Mouse (Mus musculus): ENCODE measurements at regions not wholly inside any gene's neighbourhood (a gene's known extent, or its start where the extent isn't known, plus 50 kb on each side); places are given as distances from the start of the nearest gene placed in this dataset.

- H3K4me3 ChIP-seq, result no peak overlapping the region
- peaks cover 15% of the 10 kb centered on the region; the same call in 1 of the 2 replicates for H3K4me1 ChIP-seq
- H3K4me2 ChIP-seq (replicated peaks), result no peak overlapping the region
- no peak overlapping the region for H3K27ac ChIP-seq
- 96% methylated on average over 5 of the region's 5 CpGs for WGBS
- H3K36me3 ChIP-seq, result no peaks in the 10 kb centered on the region
- H3K9me3 ChIP-seq, result no peaks in the 10 kb centered on the region
- no peak for ATAC-seq (ENCODE audit: low FRiP score, low read depth)
- H3K27me3 ChIP-seq (replicated peaks), result no peaks in the 10 kb centered on the region
- H3K9ac ChIP-seq, result no peak overlapping the region
Observed at GRCm38 (mm10) chr1:35813625-35814024, 254.6 kb upstream of the Hs6st1 start.

- no peak overlapping the region for H3K9ac ChIP-seq
- no peak overlapping the region for H3K4me2 ChIP-seq (replicated peaks)
- H3K4me1 ChIP-seq, result peaks cover 15% of the 10 kb centered on the region; the same call in 1 of the 2 replicates
- 70% methylated on average over 9 of the region's 9 CpGs for WGBS
- no peak overlapping the region for H3K4me3 ChIP-seq
- H3K9me3 ChIP-seq, result no peaks in the 10 kb centered on the region
- ATAC-seq (ENCODE audit: low FRiP score, low read depth), result no peak
- no peaks in the 10 kb centered on the region for H3K27me3 ChIP-seq (replicated peaks)
- H3K27ac ChIP-seq, result no peak overlapping the region
- no peaks in the 10 kb centered on the region for H3K36me3 ChIP-seq
Observed at GRCm38 (mm10) chr1:35814207-35814606, 254.0 kb upstream of the Hs6st1 start.

- WGBS, result 85% methylated on average over 3 of the region's 3 CpGs
- H3K4me3 ChIP-seq, result no peak overlapping the region
Observed at GRCm38 (mm10) chr1:35814751-35815150, 253.4 kb upstream of the Hs6st1 start.

GRCm38 (mm10) chr1:35821791-35822190 is 246.4 kb upstream of the Hs6st1 start:
- Histone ChIP-seq H3K4me3 (no peak overlapping the region), H3K4me1 (no peaks in the 10 kb centered on the region), H3K27me3 (replicated peaks) (no peaks in the 10 kb centered on the region), H3K9ac (no peak overlapping the region), H3K36me3 (no peaks in the 10 kb centered on the region), H3K4me2 (replicated peaks) (no peak overlapping the region), H3K9me3 (no peaks in the 10 kb centered on the region), H3K27ac (no peak overlapping the region)
- no peak for ATAC-seq (ENCODE audit: low FRiP score, low read depth)
- 94% methylated on average over 6 of the region's 6 CpGs for WGBS

More at GRCm38 (mm10) chr1:35814751-35815150, 253.4 kb upstream of the Hs6st1 start:
- Histone ChIP-seq H3K27ac (no peak overlapping the region), H3K9me3 (no peaks in the 10 kb centered on the region), H3K36me3 (no peaks in the 10 kb centered on the region), H3K9ac (no peak overlapping the region), H3K27me3 (replicated peaks) (no peaks in the 10 kb centered on the region), H3K4me2 (replicated peaks) (no peak overlapping the region), H3K4me1 (peaks cover 15% of the 10 kb centered on the region; the same call in 1 of the 2 replicates)
- ATAC-seq (ENCODE audit: low FRiP score, low read depth), result no peak

GRCm38 (mm10) chr1:35822376-35823202 is 245.6 kb upstream of the Hs6st1 start:
- no peak overlapping the region for H3K4me3 ChIP-seq
- no peaks in the 10 kb centered on the region for H3K27me3 ChIP-seq (replicated peaks)
- H3K27ac ChIP-seq, result no peak overlapping the region
- 50% methylated on average over 19 of the region's 19 CpGs for WGBS
- peak; percentile 37; the same call in 1 of the 2 replicates for ATAC-seq (ENCODE audit: low FRiP score, low read depth)
- no peak overlapping the region for H3K9ac ChIP-seq
- H3K4me1 ChIP-seq, result no peaks in the 10 kb centered on the region
- no peak overlapping the region for H3K4me2 ChIP-seq (replicated peaks)
- no peaks in the 10 kb centered on the region for H3K36me3 ChIP-seq
- H3K9me3 ChIP-seq, result no peaks in the 10 kb centered on the region

- H3K36me3 ChIP-seq, result no peaks in the 10 kb centered on the region
- 91% methylated on average over 4 of the region's 4 CpGs for WGBS
Observed at GRCm38 (mm10) chr1:35823496-35823895, 244.7 kb upstream of the Hs6st1 start.

GRCm38 (mm10) chr1:35823981-35824880 is 244.0 kb upstream of the Hs6st1 start:
- Histone ChIP-seq H3K36me3 (no peaks in the 10 kb centered on the region), H3K9me3 (no peaks in the 10 kb centered on the region), H3K4me3 (no peak overlapping the region), H3K27ac (no peak overlapping the region), H3K27me3 (replicated peaks) (no peaks in the 10 kb centered on the region), H3K9ac (no peak overlapping the region), H3K4me1 (no peaks in the 10 kb centered on the region), H3K4me2 (replicated peaks) (no peak overlapping the region)
- WGBS, result 64% methylated on average over 24 of the region's 24 CpGs
- ATAC-seq (ENCODE audit: low FRiP score, low read depth), result no peak

More at GRCm38 (mm10) chr1:35823496-35823895, 244.7 kb upstream of the Hs6st1 start:
- Histone ChIP-seq H3K9me3 (no peaks in the 10 kb centered on the region), H3K4me3 (no peak overlapping the region), H3K4me1 (no peaks in the 10 kb centered on the region), H3K4me2 (replicated peaks) (no peak overlapping the region), H3K27me3 (replicated peaks) (no peaks in the 10 kb centered on the region), H3K27ac (no peak overlapping the region), H3K9ac (no peak overlapping the region)
- ATAC-seq (ENCODE audit: low FRiP score, low read depth), result no peak

- H3K4me2 ChIP-seq (replicated peaks), result no peak overlapping the region
- no peaks in the 10 kb centered on the region for H3K9me3 ChIP-seq
- WGBS, result 78% methylated on average over 10 of the region's 10 CpGs
- H3K27ac ChIP-seq, result no peak overlapping the region
- H3K27me3 ChIP-seq (replicated peaks), result no peaks in the 10 kb centered on the region
- ATAC-seq (ENCODE audit: low FRiP score, low read depth), result no peak
- H3K9ac ChIP-seq, result no peak overlapping the region
- no peaks in the 10 kb centered on the region for H3K4me1 ChIP-seq
- H3K4me3 ChIP-seq, result no peak overlapping the region
- no peaks in the 10 kb centered on the region for H3K36me3 ChIP-seq
Observed at GRCm38 (mm10) chr1:35825531-35825966, 242.7 kb upstream of the Hs6st1 start.

GRCm38 (mm10) chr1:35826575-35827114 is 241.6 kb upstream of the Hs6st1 start:
- H3K36me3 ChIP-seq, result no peaks in the 10 kb centered on the region
- no peaks in the 10 kb centered on the region for H3K9me3 ChIP-seq
- no peak for ATAC-seq (ENCODE audit: low FRiP score, low read depth)
- no peaks in the 10 kb centered on the region for H3K4me1 ChIP-seq
- H3K4me2 ChIP-seq (replicated peaks), result no peak overlapping the region
- H3K27me3 ChIP-seq (replicated peaks), result no peaks in the 10 kb centered on the region
- WGBS, result 93% methylated on average over 7 of the region's 7 CpGs
- no peak overlapping the region for H3K9ac ChIP-seq
- H3K4me3 ChIP-seq, result no peak overlapping the region
- H3K27ac ChIP-seq, result no peak overlapping the region

- WGBS, result 78% methylated on average over 3 of the region's 3 CpGs
Observed at GRCm38 (mm10) chr1:35827471-35827870, 240.7 kb upstream of the Hs6st1 start.

GRCm38 (mm10) chr1:35834180-35834579 is 234.0 kb upstream of the Hs6st1 start:
- WGBS, result 85% methylated on average over 7 of the region's 7 CpGs
- H3K4me3 ChIP-seq, result no peak overlapping the region
- H3K9me3 ChIP-seq, result no peaks in the 10 kb centered on the region
- no peaks in the 10 kb centered on the region for H3K4me1 ChIP-seq
- H3K36me3 ChIP-seq, result no peaks in the 10 kb centered on the region
- no peak overlapping the region for H3K4me2 ChIP-seq (replicated peaks)
- no peak overlapping the region for H3K27ac ChIP-seq
- no peaks in the 10 kb centered on the region for H3K27me3 ChIP-seq (replicated peaks)
- no peak overlapping the region for H3K9ac ChIP-seq
- no peak for ATAC-seq (ENCODE audit: low FRiP score, low read depth)

More at GRCm38 (mm10) chr1:35827471-35827870, 240.7 kb upstream of the Hs6st1 start:
- Histone ChIP-seq H3K36me3 (no peaks in the 10 kb centered on the region), H3K27ac (no peak overlapping the region), H3K4me3 (no peak overlapping the region), H3K9me3 (no peaks in the 10 kb centered on the region), H3K4me1 (no peaks in the 10 kb centered on the region), H3K27me3 (replicated peaks) (no peaks in the 10 kb centered on the region), H3K9ac (no peak overlapping the region), H3K4me2 (replicated peaks) (no peak overlapping the region)
- ATAC-seq (ENCODE audit: low FRiP score, low read depth), result no peak

- Histone ChIP-seq H3K9me3 (peaks cover 3% of the 10 kb centered on the region; the same call in 1 of the 2 replicates), H3K27me3 (replicated peaks) (no peaks in the 10 kb centered on the region), H3K4me3 (no peak overlapping the region), H3K9ac (no peak overlapping the region), H3K36me3 (no peaks in the 10 kb centered on the region), H3K4me1 (no peaks in the 10 kb centered on the region), H3K27ac (no peak overlapping the region), H3K4me2 (replicated peaks) (no peak overlapping the region)
- 89% methylated on average over 5 of the region's 5 CpGs for WGBS
- no peak for ATAC-seq (ENCODE audit: low FRiP score, low read depth)
Observed at GRCm38 (mm10) chr1:35836552-35836951, 231.6 kb upstream of the Hs6st1 start.

All from neural tube, embryonic 12.5 days (tissue).